Mouse (Mus musculus) ES-E14 (cell line): ENCODE results near the gene Traf4.

ENCODE experiments used
- CHD2 ChIP-seq: IDR thresholded peaks from 2 replicates; pipeline ENCODE4 v1.6.1; 2014; ENCODE audit warnings: mild to moderate bottlenecking, low read depth, low read length, inconsistent platforms
- HCFC1 ChIP-seq: IDR thresholded peaks from 2 replicates; pipeline ENCODE4 v1.6.1; 2012; ENCODE audit warnings: low read length, inconsistent platforms, borderline replicate concordance; ENCODE audit not compliant: insufficient read depth
- MAFK ChIP-seq: IDR thresholded peaks from 2 replicates; pipeline ENCODE4 v1.6.1; 2014; ENCODE audit warnings: mild to moderate bottlenecking, low read depth, low read length, inconsistent platforms; ENCODE audit not compliant: insufficient read depth
- ZC3H11A ChIP-seq: IDR thresholded peaks from 2 replicates; pipeline ENCODE4 v1.6.1; 2012; ENCODE audit warnings: low read depth, mild to moderate bottlenecking, inconsistent platforms, low read length, borderline replicate concordance
- ZNF384 ChIP-seq: IDR thresholded peaks from 2 replicates; pipeline ENCODE4 v1.6.1; 2012; ENCODE audit warnings: low read depth, low read length, inconsistent platforms

DNA sequence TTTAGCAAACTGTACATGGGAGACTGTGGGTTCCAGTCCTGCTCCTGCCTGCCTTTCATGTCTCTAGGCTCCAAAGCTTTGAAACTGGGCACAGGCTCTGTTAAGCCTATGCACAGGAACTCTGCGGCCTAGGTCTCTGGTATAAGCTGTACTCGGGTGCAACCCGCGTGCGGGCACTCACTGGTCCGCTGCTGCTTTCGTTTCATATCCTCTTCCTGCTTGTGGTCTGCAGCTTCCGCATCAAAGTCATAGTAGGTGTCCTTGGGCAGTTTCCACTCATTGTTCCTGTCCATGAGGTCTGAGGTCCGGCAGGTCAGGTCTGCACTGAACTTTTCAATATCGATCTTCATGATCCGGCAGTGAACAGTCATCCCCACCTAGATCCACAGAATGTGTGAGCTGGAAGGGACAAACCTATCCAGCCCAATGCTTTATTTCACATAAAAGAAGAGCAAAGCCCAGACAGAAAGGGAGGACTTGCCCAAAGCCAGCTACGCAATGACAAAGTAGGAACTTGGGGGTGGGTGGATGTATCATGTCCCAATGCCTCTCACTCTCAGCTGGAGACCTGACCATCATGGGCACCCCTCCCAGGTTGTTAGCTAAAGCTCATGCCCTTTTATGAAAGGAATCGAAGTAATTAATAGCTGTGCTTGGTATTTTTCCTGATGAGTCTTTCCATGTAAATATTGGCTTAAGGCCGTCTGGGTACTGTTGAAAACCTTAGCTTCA lies 47.9 kb upstream of the Traf4 start:
- TF ChIP-seq MAFK (no peak), ZC3H11A (no peak), HCFC1 (no peak), CHD2 (no peak), ZNF384 (no peak)
